Comparison of ENCODE assay signal across 8 mouse cellular contexts in the genomic region with DNA sequence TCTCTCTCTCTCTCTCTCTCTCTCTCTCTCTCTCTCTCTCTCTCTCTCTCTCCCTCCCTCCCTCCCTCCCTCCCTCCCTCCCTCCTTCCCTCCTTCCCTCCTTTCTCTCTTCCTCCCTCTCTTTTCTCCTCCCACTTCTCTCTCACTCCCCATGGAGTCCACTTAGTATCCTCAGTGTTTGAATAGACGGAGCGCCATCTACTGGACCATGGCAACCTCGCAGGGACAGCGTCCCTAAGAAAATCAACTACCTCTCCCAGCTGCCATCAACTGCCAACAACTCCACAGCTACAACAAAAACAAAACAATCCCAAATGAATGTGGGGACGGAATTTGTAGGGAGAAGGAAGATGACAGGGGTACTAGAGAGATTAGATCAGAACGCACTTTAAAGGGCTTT.
A peak's percentile ranks its signal among the peaks of the same experiment; 100 is the strongest.
DNase-seq lines count a peak whose midpoint lies in the region; ATAC-seq and TF ChIP-seq lines count a peak whose summit lies in the region.

No protein-coding gene starts in this region.

- no peak overlapping the region for H3K27ac ChIP-seq in hindbrain, embryonic 11.5 days (ENCODE audit: low read depth, low read length)
- H3K27ac ChIP-seq in hindbrain, embryonic 12.5 days = no peak overlapping the region
- H3K27ac ChIP-seq in intestine, postnatal 0 days (ENCODE audit: low read depth, low read length) = no peak overlapping the region

- no peak overlapping the region for H3K4me3 ChIP-seq in hindbrain, embryonic 11.5 days (ENCODE audit: low read depth, low read length)
- no peak overlapping the region for H3K4me3 ChIP-seq in hindbrain, embryonic 12.5 days
- H3K4me3 ChIP-seq in intestine, postnatal 0 days (ENCODE audit: low read depth, low read length) = no peak overlapping the region
- H3K4me3 ChIP-seq in myocyte = peak overlapping the region; percentile 9

- H3K9ac ChIP-seq in hindbrain, embryonic 11.5 days (ENCODE audit: low read depth, low read length) = no peak overlapping the region
- H3K9ac ChIP-seq in hindbrain, embryonic 12.5 days = no peak overlapping the region
- H3K9ac ChIP-seq in intestine, postnatal 0 days (ENCODE audit: low read depth, low read length) = no peak overlapping the region

- H3K9me3 ChIP-seq in hindbrain, embryonic 11.5 days (ENCODE audit: control insufficient read depth, low read length) = no peaks in the 10 kb centered on the region
- H3K9me3 ChIP-seq in hindbrain, embryonic 12.5 days (replicated peaks) = no peaks in the 10 kb centered on the region
- no peaks in the 10 kb centered on the region for H3K9me3 ChIP-seq in intestine, postnatal 0 days (ENCODE audit: control insufficient read depth)

- no peak overlapping the region for H3K4me2 ChIP-seq in hindbrain, embryonic 11.5 days (replicated peaks; ENCODE audit: low read depth, low read length)
- no peak overlapping the region for H3K4me2 ChIP-seq in hindbrain, embryonic 12.5 days (replicated peaks)
- no peak overlapping the region for H3K4me2 ChIP-seq in intestine, postnatal 0 days (replicated peaks; ENCODE audit: low read depth)
- peak overlapping the region; percentile 93 for H3K4me2 ChIP-seq in myocyte (ENCODE audit: low read depth)

- WGBS in hindbrain, embryonic 11.5 days = 7% methylated on average over 6 of the region's 6 CpGs
- WGBS in hindbrain, embryonic 12.5 days = 8% methylated on average over 6 of the region's 6 CpGs
- WGBS in intestine, postnatal 0 days = 8% methylated on average over 6 of the region's 6 CpGs

- TF ChIP-seq POLR2A in myocyte (IDR thresholded peaks at IDR 0.05; ENCODE audit: insufficient read length, low read depth) = no peak

- H3K27me3 ChIP-seq in hindbrain, embryonic 11.5 days (ENCODE audit: control insufficient read depth, insufficient read depth, low read length) = no peaks in the 10 kb centered on the region
- no peaks in the 10 kb centered on the region for H3K27me3 ChIP-seq in hindbrain, embryonic 12.5 days
- no peaks in the 10 kb centered on the region for H3K27me3 ChIP-seq in intestine, postnatal 0 days (replicated peaks; ENCODE audit: control insufficient read depth, insufficient read depth, low read length)
- H3K27me3 ChIP-seq in myocyte (ENCODE audit: control insufficient read depth, insufficient read depth, insufficient read length) = no peaks in the 10 kb centered on the region
- no peaks in the 10 kb centered on the region for H3K27me3 ChIP-seq in splenic B cell, adult 2 months (ENCODE audit: control insufficient read depth, insufficient read depth, low read length, poor library complexity, severe bottlenecking)

- H3ac ChIP-seq in myocyte (ENCODE audit: control insufficient read depth, insufficient read length) = no peak overlapping the region

- TF ChIP-seq CTCF in intestine, postnatal 0 days (IDR thresholded peaks at IDR 0.05; ENCODE audit: low read depth) = peak; percentile 85

- H3K4me1 ChIP-seq in hindbrain, embryonic 11.5 days (replicated peaks; ENCODE audit: control insufficient read depth, insufficient read depth, low read length) = no peaks in the 10 kb centered on the region
- no peaks in the 10 kb centered on the region for H3K4me1 ChIP-seq in hindbrain, embryonic 12.5 days
- H3K4me1 ChIP-seq in intestine, postnatal 0 days (replicated peaks; ENCODE audit: control insufficient read depth, insufficient read depth, low read length) = 0 out of 2 replicates have a peak, but pooled peaks cover 6% of the 10 kb centered on the region

- H3K79me2 ChIP-seq in myocyte (ENCODE audit: control insufficient read depth, insufficient read depth) = no peaks in the 10 kb centered on the region

- peak; percentile 84 for DNase-seq in hindbrain, embryonic 11.5 days (ENCODE audit: low spot score)
- DNase-seq in cerebellum, adult 11 months = peak; percentile 79
- peak; percentile 12 to 57 for DNase-seq in frontal cortex, postnatal 10 days (ENCODE audit: low spot score in 2 of 2)
- DNase-seq in left cerebral cortex, postnatal 14 days (ENCODE audit: low spot score in 2 of 2) = peak; percentile 81
- DNase-seq in splenic B cell, adult 2 months (ENCODE audit: low read depth, low spot score) = peak; percentile 69

- ATAC-seq in hindbrain, embryonic 11.5 days (ENCODE audit: low FRiP score) = peak; percentile 67
- no peak for ATAC-seq in hindbrain, embryonic 12.5 days (ENCODE audit: low FRiP score)
- peak; percentile 54; the same call in 1 of the 2 replicates for ATAC-seq in intestine, postnatal 0 days

- H3K36me3 ChIP-seq in hindbrain, embryonic 11.5 days (ENCODE audit: control insufficient read depth, insufficient read depth, low read length) = no peaks in the 10 kb centered on the region
- no peaks in the 10 kb centered on the region for H3K36me3 ChIP-seq in hindbrain, embryonic 12.5 days
- no peaks in the 10 kb centered on the region for H3K36me3 ChIP-seq in intestine, postnatal 0 days (ENCODE audit: control insufficient read depth, insufficient read depth)
- H3K36me3 ChIP-seq in myocyte (ENCODE audit: control insufficient read depth, insufficient read depth) = no peaks in the 10 kb centered on the region
- H3K36me3 ChIP-seq in splenic B cell, adult 2 months (ENCODE audit: control insufficient read depth, insufficient read depth, low read length, poor library complexity, severe bottlenecking) = no peaks in the 10 kb centered on the region

- intact Hi-C loops in left cerebral cortex, postnatal 14 days (cut with DNase I) = loop anchor here (2.0 to 5.0 kb wide), 2 partner anchors 154 to 330 kb away; a partner anchor contains a TSS

TF ChIP-seq in myocyte, 11 proteins besides CTCF, POLR2A, EP300 and RAD21:
- TF ChIP-seq USF1 (IDR thresholded peaks at IDR 0.05; ENCODE audit: low read depth) = no peak
- no peak for TF ChIP-seq TCF3 (IDR thresholded peaks at IDR 0.05; ENCODE audit: insufficient read length, low read depth)
- TF ChIP-seq REST (IDR thresholded peaks at IDR 0.05; ENCODE audit: insufficient read depth, insufficient read length) = no peak
- TF ChIP-seq CEBPB (IDR thresholded peaks at IDR 0.05; ENCODE audit: insufficient read depth, poor library complexity, severe bottlenecking) = no peak
